Mouse (Mus musculus) erythroid progenitor cell, adult 5-6 weeks (primary cell): ENCODE data around the gene Trpm3. TPM values are rescaled to one million over a fixed set of nuclear protein-coding genes. Genes with fewer than 3 reads are reported as not detected.

Source experiments
- ATAC-seq: replicated peaks from 2 replicates; pipeline ENCODE4 v1.8.0; 2016; ENCODE audit warnings: moderate number of reproducible peaks, mild to moderate bottlenecking, moderate TSS enrichment, inconsistent platforms; ENCODE audit not compliant: poor library complexity, low FRiP score, severe bottlenecking
- total RNA-seq, 2 experiments: library from RNA; stranded (forward) in 1 of 2; stranded (reverse) in 1 of 2; fragments of 150-400 nt in 1 of 2; fragments of 186-747, 209-891 nt in 1 of 2; gene quantifications; 2 replicates each; pipeline versions ENCODE4 v1.2.3 to v1.2.4; 2015 to 2017; ENCODE audit warnings: low replicate concordance in 2 of 2

Trpm3 gene
- total RNA-seq, 2 experiments from 2014 or later, result not detected

GRCm38 (mm10) chr19:22615367-22615766 is 476.5 kb downstream of the Trpm3 start:
- ATAC-seq, result no peak

GRCm38 (mm10) chr19:22624801-22625513 is 486.1 kb downstream of the Trpm3 start:
- no peak for ATAC-seq

GRCm38 (mm10) chr19:22628878-22629277 is 490.0 kb downstream of the Trpm3 start:
- ATAC-seq, result no peak

GRCm38 (mm10) chr19:22631316-22631715 is 492.5 kb downstream of the Trpm3 start:
- ATAC-seq, result no peak

- ATAC-seq, result no peak
These were observed 496.8 kb downstream of the Trpm3 start for GRCm38 (mm10) chr19:22635635-22636034.

- ATAC-seq, result no peak
These were observed 498.9 kb downstream of the Trpm3 start for GRCm38 (mm10) chr19:22637786-22638185.

- ATAC-seq, result no peak
These were observed 499.6 kb downstream of the Trpm3 start for GRCm38 (mm10) chr19:22638394-22638954.

- ATAC-seq, result no peak
These were observed 503.3 kb downstream of the Trpm3 start for GRCm38 (mm10) chr19:22642124-22642523.

- ATAC-seq, result no peak
These were observed 517.8 kb downstream of the Trpm3 start for GRCm38 (mm10) chr19:22656466-22657215.

- no peak for ATAC-seq
These were observed 518.4 kb downstream of the Trpm3 start for GRCm38 (mm10) chr19:22657251-22657650.

GRCm38 (mm10) chr19:22665401-22665800 is 526.6 kb downstream of the Trpm3 start:
- no peak for ATAC-seq

- ATAC-seq, result no peak
These were observed 531.4 kb downstream of the Trpm3 start for GRCm38 (mm10) chr19:22670222-22670621.

GRCm38 (mm10) chr19:22672892-22673291 is 534.0 kb downstream of the Trpm3 start:
- ATAC-seq, result no peak

- no peak for ATAC-seq
These were observed 537.4 kb downstream of the Trpm3 start for GRCm38 (mm10) chr19:22676206-22676605.

- no peak for ATAC-seq
These were observed 543.4 kb downstream of the Trpm3 start for GRCm38 (mm10) chr19:22682238-22682637.

- no peak for ATAC-seq
These were observed 553.1 kb downstream of the Trpm3 start for GRCm38 (mm10) chr19:22691995-22692394.

- no peak for ATAC-seq
These were observed 553.7 kb downstream of the Trpm3 start for GRCm38 (mm10) chr19:22692553-22692952.

GRCm38 (mm10) chr19:22692956-22693355 is 554.1 kb downstream of the Trpm3 start:
- ATAC-seq, result no peak

GRCm38 (mm10) chr19:22695423-22695822 is 556.6 kb downstream of the Trpm3 start:
- no peak for ATAC-seq

- no peak for ATAC-seq
These were observed 559.9 kb downstream of the Trpm3 start for GRCm38 (mm10) chr19:22698737-22699136.
